Mouse (Mus musculus): ENCODE data around the gene Rbm19. TPM values are rescaled to one million over a fixed set of nuclear protein-coding genes. Genes with fewer than 3 reads are reported as not detected.

Rbm19 gene
- total RNA-seq, 2 experiments from 2014 or later = 18.7 to 21.4 TPM

- no peak for DNase-seq (ENCODE audit: low spot score in 2 of 2)
Measured at GRCm38 (mm10) chr5:120197813-120198387, 81.6 kb downstream of the Rbm19 start.

DNA sequence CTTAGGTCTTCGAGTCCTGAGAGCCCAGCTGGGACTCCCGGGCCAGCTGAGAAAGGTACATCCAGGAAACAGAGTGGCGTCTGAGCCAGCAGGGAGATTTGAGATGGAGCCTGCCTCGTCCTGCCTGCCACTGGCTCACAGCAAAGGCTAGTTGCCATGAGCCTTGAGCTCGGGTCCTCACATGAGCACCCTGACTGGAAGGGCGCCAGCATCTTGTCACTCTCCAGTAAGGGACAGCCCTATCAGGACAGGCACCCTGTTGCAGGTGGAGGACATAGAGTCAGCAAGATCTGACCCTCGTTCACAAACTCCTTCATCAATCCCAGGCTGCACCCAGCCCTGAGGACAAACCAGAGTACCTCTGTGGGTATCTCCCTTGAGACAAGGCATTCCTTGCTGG lies 83.6 kb downstream of the Rbm19 start:
- no peak for DNase-seq (ENCODE audit: low spot score in 2 of 2)

GRCm38 (mm10) chr5:120204316-120204715 lies 88.1 kb downstream of the Rbm19 start:
- no peak for DNase-seq (ENCODE audit: low spot score in 2 of 2)

- no peak for DNase-seq (ENCODE audit: low spot score in 2 of 2)
Measured at GRCm38 (mm10) chr5:120206313-120206943, 90.2 kb downstream of the Rbm19 start.

GRCm38 (mm10) chr5:120207492-120207891 lies 91.2 kb downstream of the Rbm19 start:
- DNase-seq (ENCODE audit: low spot score in 2 of 2) = no peak

DNA sequence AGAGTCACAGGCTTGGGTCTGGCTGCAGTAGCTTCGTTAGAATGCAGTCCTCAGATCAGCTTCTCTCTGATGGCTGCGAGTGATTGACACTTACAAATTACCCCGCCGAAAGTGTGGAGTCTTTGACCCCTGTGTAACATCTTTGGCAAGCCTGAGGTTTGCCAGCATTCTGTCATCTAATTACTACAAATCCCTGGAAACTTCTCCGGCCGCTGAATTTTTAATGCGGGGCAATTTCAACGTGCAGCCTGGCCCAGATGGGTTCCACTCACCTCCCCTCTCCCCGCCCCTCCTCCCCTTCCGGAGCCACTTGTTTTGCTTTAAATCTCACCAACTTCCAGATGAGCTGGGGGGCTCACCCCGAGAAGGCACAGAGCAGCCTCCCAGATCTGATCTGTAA lies 94.4 kb downstream of the Rbm19 start:
- DNase-seq (ENCODE audit: low spot score in 2 of 2) = no peak

DNA sequence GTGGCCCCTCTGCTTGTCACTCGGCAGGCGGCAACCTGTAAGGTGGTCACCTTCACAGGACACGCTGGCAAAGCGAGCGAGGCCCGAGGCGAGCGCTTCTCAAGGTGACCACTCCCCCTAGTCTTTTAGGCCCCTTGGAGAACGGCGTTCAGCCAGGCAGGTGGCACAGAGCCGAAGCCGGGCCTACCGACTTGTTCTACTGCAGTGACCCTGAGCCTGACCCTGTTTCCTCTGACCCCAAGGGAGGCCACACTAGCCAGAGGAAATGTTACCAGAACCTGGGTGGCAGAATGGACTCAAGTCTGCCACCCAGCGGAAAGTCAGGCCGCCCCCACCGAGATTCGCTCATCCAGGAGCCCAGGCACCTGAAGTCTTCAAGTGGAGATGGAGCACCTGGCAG lies 94.9 kb downstream of the Rbm19 start:
- DNase-seq (ENCODE audit: low spot score in 2 of 2) = no peak

DNA sequence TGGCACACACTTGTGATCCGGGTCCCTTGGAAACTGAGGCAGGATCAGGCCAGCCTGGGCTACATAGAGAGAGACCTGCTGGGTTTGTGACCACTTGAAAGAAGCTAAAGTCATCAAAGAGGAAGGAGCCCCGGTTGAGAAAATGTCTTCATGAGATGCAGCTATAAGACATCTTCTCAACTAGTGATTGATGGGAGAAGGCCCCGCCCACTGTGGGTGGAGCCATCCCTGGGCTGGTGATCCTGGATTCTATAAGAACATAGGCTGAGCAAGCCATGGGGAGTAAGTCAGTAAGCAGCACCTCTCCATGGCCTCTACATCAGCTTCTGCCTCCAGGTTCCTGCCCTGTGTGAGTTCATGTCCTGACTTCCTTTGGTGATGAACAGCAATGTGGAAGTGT lies 98.2 kb downstream of the Rbm19 start:
- no peak for DNase-seq (ENCODE audit: low spot score in 2 of 2)

GRCm38 (mm10) chr5:120221216-120221615 lies 105.0 kb downstream of the Rbm19 start:
- DNase-seq (ENCODE audit: low spot score in 2 of 2) = no peak

DNA sequence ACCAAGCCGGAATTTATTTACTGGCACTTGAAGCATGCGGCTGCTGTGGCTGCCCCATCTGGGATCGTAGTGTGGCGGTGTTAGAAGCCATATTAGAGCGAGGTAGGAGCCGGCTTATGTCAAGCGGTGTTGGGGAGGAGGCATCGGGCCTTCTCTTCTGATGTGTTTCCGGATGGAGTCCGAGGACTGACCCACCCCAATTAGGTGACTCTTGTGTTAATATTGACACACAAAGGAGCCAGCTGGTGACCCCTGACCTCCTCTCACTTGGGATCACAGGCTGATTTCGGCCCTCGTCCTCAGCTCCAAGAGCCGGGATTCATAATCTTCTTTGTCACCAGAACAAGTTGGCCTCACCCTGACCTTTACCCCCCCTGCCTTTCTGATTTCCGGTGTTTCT lies 109.1 kb downstream of the Rbm19 start:
- DNase-seq (ENCODE audit: low spot score in 2 of 2) = no peak

DNA sequence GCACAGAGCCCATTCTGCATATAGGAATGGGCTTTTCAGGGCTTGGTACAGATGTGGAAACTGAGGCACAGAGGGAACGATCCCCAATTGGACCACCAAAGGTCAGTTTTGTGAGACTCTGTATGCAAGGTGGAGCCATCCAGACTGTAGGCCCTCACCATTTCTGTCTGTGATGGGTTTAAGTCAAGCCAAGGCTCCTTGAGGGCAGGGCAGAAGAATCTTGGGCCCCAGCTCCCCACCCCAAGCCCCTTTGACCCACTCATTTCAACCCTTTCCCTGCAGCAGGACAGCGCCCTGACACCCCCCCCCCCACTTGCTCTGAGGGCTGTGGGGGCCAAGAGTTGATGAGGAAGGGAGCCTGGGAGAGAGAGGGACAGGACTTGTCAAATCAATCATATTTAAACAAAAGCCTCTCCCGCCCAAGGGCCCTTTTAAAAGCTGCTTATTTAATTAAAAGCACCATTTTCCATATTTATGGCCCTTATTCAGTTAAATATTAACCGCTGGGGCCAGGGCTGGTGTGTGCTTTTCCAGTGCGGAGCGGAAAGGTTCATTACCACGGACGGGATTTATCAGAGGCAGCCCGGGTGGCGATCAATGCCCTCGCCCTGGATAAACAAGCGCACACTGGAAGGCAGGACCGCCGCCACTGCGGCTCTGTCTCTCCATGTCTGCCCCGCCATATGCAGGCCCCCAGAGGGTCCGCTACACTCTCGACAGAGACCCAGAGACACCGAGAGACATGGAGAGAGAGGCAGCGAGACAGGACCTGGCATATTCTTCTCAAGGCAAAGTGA lies 112.5 kb downstream of the Rbm19 start:
- no peak for DNase-seq (ENCODE audit: low spot score in 2 of 2)

- DNase-seq (ENCODE audit: low spot score in 2 of 2) = peak in 1 of 2 experiments; percentile 66
Measured at GRCm38 (mm10) chr5:120231435-120232147, 115.3 kb downstream of the Rbm19 start.

DNA sequence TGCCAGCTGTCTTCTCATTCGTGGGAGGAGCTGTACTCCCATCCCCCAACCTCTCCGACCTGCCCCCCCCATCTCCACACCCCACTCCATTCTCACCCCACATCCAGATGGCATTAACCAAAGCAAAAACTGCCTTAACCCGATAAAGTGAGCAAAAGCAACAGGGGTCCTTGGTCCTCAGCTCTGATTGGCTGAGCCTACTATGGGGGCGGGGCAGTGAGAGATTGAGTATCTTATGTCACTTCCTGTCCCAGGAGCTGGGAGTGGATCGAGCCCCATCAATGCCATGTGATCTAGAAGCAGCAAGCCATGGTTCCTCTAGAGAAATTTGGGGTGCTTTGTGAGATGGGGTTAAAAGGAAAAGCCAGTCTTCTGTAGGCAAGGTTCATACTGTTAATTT lies 118.9 kb downstream of the Rbm19 start:
- peak in 1 of 2 experiments; percentile 21 for DNase-seq (ENCODE audit: low spot score in 2 of 2)

GRCm38 (mm10) chr5:120235571-120235970 lies 119.3 kb downstream of the Rbm19 start:
- peak; percentile 45 to 46 for DNase-seq (ENCODE audit: low spot score in 2 of 2)

GRCm38 (mm10) chr5:120240071-120240470 lies 123.8 kb downstream of the Rbm19 start:
- DNase-seq (ENCODE audit: low spot score in 2 of 2) = no peak

- no peak for DNase-seq (ENCODE audit: low spot score in 2 of 2)
Measured at GRCm38 (mm10) chr5:120245336-120245735, 129.1 kb downstream of the Rbm19 start.
